Mouse (Mus musculus) liver, postnatal 0 days (tissue): ENCODE data around the gene Eid1. TPM values are rescaled to one million over a fixed set of nuclear protein-coding genes. Genes with fewer than 3 reads are reported as not detected.

ENCODE experiments used
- ATAC-seq: fragments of 200-750 bp; cut with Nextera tagmentation; 2 replicates; pipeline ENCODE4 v1.8.0; 2017; ENCODE audit warnings: mild to moderate bottlenecking, moderate library complexity
- DNase-seq: peaks from one replicate; pipeline ENCODE4 v3.0.0-alpha.2; 2016
- H3K27ac ChIP-seq: fragments of 300-500 bp; sonication (generic); 2 replicates; pipeline ENCODE4 v1.5.1; 2014; ENCODE audit warnings: antibody characterized with exemption, moderate library complexity, mild to moderate bottlenecking, low read depth
- H3K27me3 ChIP-seq: fragments of 300-500 bp; sonication (generic); 2 replicates; pipeline ENCODE4 v1.6.1; 2014; ENCODE audit warnings: low read length, control low read depth, mixed read lengths; ENCODE audit not compliant: insufficient read depth
- H3K36me3 ChIP-seq: fragments of 300-500 bp; sonication (generic); replicated peaks from 2 replicates; pipeline ENCODE4 v1.6.1; 2014; ENCODE audit warnings: mild to moderate bottlenecking, control low read depth, low read length, moderate library complexity, mixed read lengths; ENCODE audit not compliant: insufficient read depth
- H3K4me1 ChIP-seq: fragments of 300-500 bp; sonication (generic); 2 replicates; pipeline ENCODE4 v1.6.1; 2014; ENCODE audit warnings: antibody characterized with exemption, mild to moderate bottlenecking, control low read depth; ENCODE audit not compliant: insufficient read depth
- H3K4me2 ChIP-seq: fragments of 300-500 bp; sonication (generic); 2 replicates; pipeline ENCODE4 v1.6.1; 2014; ENCODE audit warnings: low read depth, mild to moderate bottlenecking, low read length, moderate library complexity, mixed read lengths
- H3K4me3 ChIP-seq: fragments of 300-500 bp; sonication (generic); 2 replicates; pipeline ENCODE4 v1.5.1; 2014; ENCODE audit warnings: low read depth, low read length
- H3K9ac ChIP-seq: fragments of 300-500 bp; sonication (generic); replicated peaks from 2 replicates; pipeline ENCODE4 v1.6.1; 2014; ENCODE audit warnings: mild to moderate bottlenecking, moderate library complexity
- H3K9me3 ChIP-seq: fragments of 300-500 bp; sonication (generic); 2 replicates; pipeline ENCODE4 v1.6.1; 2016; ENCODE audit warnings: mild to moderate bottlenecking, control low read depth, low read length, mixed read lengths
- CTCF ChIP-seq: sonication (generic); IDR thresholded peaks from 2 replicates; pipeline ENCODE4 v1.5.1; 2016; ENCODE audit warnings: antibody characterized with exemption, low read depth
- EP300 ChIP-seq: IDR thresholded peaks from 2 replicates; pipeline ENCODE4 v1.6.1; 2016; ENCODE audit warnings: antibody characterized with exemption, low read depth, mild to moderate bottlenecking
- WGBS: fragments of 180-500 bp; shearing (Covaris S2); extraction: QIAGEN DNeasy Blood & Tissue Kit; methylation state at CpG from one replicate; pipeline ENCODE4 v1.1.7; 2014; ENCODE audit not compliant: insufficient replicate concordance; 5-methylcytosine and 5-hydroxymethylcytosine counted together
- polyA plus RNA-seq: library from polyadenylated mRNA; unstranded; fragments of >200 nt; fragmentation: Nextera tagmentation; extraction: Ambion mirVana; gene quantifications from 2 replicates; pipeline ENCODE4 v1.2.1, GENCODE M21; 2015

Eid1 gene
- polyA plus RNA-seq: 27.9 and 30.7 TPM in 2 replicates

DNA sequence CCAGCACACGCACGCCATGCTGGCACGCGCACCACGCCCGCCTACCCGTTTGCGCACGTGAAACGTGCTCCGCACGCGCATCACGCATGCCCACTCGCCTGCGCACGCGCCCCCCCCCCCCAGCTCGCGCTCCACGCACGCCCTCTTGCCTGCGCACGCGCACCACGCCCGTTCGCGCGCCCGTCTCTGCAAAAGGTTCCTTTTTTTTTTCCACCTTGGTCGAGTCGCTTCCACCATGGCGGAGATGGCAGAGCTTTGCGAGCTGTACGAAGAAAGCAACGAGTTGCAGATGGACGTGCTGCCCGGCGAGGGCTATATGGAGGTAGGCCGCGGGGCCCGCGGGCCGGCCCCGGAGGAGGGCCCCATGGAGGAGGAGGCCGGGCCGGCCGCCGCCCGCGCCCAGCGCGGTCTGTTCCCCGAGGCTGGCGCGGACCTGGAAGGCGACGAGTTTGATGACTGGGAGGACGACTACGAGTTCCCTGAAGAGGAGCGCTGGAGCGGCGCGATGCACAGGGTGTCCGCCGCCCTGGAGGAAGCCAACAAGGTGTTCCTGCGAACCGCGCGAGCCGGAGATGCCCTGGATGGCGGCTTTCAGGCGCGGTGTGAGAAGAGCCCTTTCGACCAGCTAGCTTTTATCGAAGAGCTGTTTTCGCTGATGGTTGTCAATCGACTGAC, at the start of gene Eid1:
Gene Eid1, plus strand, starts transcription at position 139 of the 675 bp plus-strand sequence.
- Histone ChIP-seq H3K4me1 (peaks cover 13% of the 10 kb centered on the region), H3K27ac (peak within 1 kb of the TSS; percentile 88), H3K27me3 (no peaks in the 10 kb centered on the region), H3K9ac (peak within 1 kb of the TSS; percentile 85), H3K4me3 (peak within 1 kb of the TSS; percentile 91), H3K9me3 (no peaks in the 10 kb centered on the region), H3K4me2 (peak within 1 kb of the TSS; percentile 93), H3K36me3 (no peaks in the 10 kb centered on the region)
- TF ChIP-seq EP300 (no peak), CTCF (no peak)
- WGBS: 2% methylated on average over 58 of the region's 79 CpGs
- ATAC-seq: peak; percentile 92
- peak; percentile 90 for DNase-seq

DNA sequence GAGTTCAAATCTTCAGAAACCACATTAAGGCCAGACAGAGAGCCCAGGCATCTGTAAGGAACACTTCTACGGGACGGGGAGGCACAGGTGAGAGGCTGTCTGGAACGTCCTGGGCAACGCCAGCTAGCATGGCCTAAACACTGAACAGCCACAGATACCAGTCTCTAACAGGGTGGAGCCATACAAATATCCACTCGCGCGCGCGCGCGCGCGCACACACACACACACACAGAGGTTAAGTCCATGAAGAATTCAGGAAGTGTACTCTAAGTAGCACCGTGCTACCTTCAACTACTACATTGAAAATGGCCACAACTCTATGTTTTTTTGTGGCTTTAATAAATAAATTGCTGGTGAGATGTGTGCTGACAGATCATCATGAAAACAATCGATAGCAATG, 49.7 kb upstream of the Eid1 start:
- WGBS: 80% methylated on average over 15 of the region's 15 CpGs
- Histone ChIP-seq H3K4me2 (peak overlapping the region; percentile 85), H3K9ac (no peak overlapping the region), H3K4me1 (peaks cover 24% of the 10 kb centered on the region), H3K36me3 (peaks cover 24% of the 10 kb centered on the region), H3K4me3 (peak overlapping the region; percentile 84; the same call in 1 of the 2 replicates), H3K27ac (no peak overlapping the region; the same call in 1 of the 2 replicates), H3K9me3 (no peaks in the 10 kb centered on the region), H3K27me3 (no peaks in the 10 kb centered on the region)
- DNase-seq (peak; percentile 26), ATAC-seq (no peak)
- no peak for TF ChIP-seq EP300
- TF ChIP-seq CTCF: no peak

DNA sequence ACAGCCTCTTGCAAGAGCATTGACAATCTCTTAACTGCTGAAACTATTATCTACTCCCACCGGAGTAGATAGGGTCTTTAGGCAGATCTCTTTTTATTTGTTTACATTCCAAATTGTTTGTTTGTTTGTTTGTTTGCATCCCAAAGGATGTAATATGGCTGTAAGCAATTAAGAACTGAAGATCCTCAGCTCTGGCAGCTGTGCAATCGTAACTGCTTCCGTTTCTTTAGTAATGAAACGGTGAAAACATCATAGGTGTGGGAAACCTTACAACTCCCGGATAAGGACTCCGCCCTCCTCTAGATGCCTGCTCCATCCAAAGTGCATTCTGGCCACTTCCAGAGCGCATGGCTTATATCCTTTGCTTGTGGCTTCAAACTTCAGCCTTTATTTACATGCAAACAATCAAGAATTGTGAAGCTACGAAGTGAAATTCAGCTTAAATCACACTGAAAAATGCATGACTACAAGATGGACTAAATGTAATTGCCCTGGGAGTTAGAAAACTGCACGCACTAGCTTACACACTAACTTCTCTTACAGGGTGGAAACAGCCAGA, 48.7 kb upstream of the Eid1 start:
- H3K4me2 ChIP-seq: peak overlapping the region; percentile 85
- TF ChIP-seq CTCF (no peak), EP300 (no peak)
- 7% methylated on average over 9 of the region's 9 CpGs for WGBS
- H3K27ac ChIP-seq: peak overlapping the region; percentile 75
- H3K9me3 ChIP-seq: no peaks in the 10 kb centered on the region
- H3K36me3 ChIP-seq: peaks cover 16% of the 10 kb centered on the region
- no peak for DNase-seq
- peak overlapping the region; percentile 85 for H3K9ac ChIP-seq
- peaks cover 24% of the 10 kb centered on the region for H3K4me1 ChIP-seq
- H3K27me3 ChIP-seq: no peaks in the 10 kb centered on the region
- no peak for ATAC-seq
- peak overlapping the region; percentile 84 for H3K4me3 ChIP-seq

DNA sequence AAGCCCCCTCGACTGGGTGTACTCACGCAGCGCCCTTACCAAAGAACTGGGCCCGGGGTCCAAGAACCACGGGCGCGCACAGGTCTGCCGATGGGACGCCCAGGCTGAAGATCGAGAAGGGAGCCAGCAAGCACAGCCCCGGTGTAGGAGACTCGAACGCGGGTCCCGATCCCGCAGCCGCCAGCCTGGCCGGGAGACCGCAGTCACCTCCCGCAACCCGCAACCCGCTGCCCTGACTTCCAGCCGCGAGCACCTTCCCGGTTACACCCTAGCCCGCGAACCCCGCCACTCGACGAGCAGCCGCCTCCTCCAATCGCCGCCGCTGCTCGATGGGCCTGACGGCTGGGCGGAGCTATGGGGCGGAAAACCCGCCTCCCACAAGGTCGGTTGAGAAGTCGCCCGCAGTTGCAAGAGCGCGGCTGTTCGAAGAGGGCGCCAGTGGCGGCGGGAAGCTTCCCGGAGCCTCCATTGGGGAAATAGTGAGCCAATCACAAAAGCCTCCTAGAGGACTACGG, 48.0 kb upstream of the Eid1 start, which contains the start of gene Cep152:
Gene Cep152, minus strand, starts transcription at position 277 of the 515 bp plus-strand sequence.
- Histone ChIP-seq H3K9me3 (no peaks in the 10 kb centered on the region), H3K27me3 (no peaks in the 10 kb centered on the region), H3K27ac (peak within 1 kb of the TSS; percentile 75), H3K9ac (peak within 1 kb of the TSS; percentile 85), H3K4me3 (peak within 1 kb of the TSS; percentile 84), H3K36me3 (peaks cover 10% of the 10 kb centered on the region), H3K4me2 (peak within 1 kb of the TSS; percentile 85), H3K4me1 (peaks cover 24% of the 10 kb centered on the region)
- under 1% methylated on average over 50 of the region's 50 CpGs for WGBS
- TF ChIP-seq CTCF: peak; percentile 54
- no peak for TF ChIP-seq EP300
- DNase-seq (peak; percentile 98), ATAC-seq (peak; percentile 98)

DNA sequence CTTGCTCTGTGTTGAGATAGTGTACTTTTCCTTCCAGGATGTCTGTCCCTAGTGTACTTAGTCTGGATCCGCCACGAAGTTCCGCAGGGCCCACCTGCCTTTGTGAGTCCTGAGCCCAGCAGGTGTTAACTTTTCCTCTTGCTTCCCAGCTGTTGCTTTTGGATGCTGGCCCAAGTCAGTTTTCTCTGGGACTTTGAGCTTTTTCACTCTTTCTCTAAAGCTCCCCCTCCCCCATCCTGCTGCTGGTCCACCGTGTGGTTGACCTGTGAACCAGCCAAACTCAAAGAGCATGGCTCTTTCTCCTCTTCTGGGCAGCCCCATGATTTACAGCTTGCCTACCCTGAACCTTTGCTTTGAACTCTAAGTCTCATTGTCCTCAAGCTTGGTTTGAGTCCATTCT, 46.4 kb upstream of the Eid1 start:
- Histone ChIP-seq H3K4me2 (no peak overlapping the region), H3K9me3 (no peaks in the 10 kb centered on the region), H3K27ac (0 out of 2 replicates have a peak overlapping the region, but pooled peaks have one; percentile 12), H3K9ac (no peak overlapping the region), H3K4me3 (no peak overlapping the region), H3K36me3 (no peaks in the 10 kb centered on the region), H3K27me3 (no peaks in the 10 kb centered on the region), H3K4me1 (peaks cover 24% of the 10 kb centered on the region)
- 72% methylated on average over 4 of the region's 4 CpGs for WGBS
- peak; percentile 59 for DNase-seq
- TF ChIP-seq CTCF (no peak), EP300 (no peak)
- ATAC-seq: peak; percentile 5; the same call in 1 of the 2 replicates

DNA sequence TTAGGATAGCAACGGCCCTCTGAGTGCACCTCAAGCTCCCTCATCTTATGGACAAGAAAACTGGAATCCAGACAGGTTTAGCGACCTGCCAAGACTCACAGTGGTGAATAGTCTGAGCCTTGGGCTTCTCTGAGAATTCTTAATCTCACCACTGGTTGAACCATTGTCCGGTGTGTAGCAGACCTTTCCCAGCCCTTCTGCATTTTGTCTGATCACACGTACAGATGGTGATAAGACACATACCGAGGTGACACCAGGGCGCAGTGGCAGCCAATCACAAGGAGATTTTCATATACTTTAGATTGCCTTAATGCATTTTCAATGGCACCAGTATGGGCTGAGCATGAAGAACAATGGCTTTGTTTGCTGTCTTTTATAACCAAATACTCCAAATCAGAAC, 44.4 kb upstream of the Eid1 start:
- DNase-seq (no peak), ATAC-seq (no peak)
- Histone ChIP-seq H3K9ac (no peak overlapping the region), H3K4me3 (no peak overlapping the region), H3K36me3 (no peaks in the 10 kb centered on the region), H3K27ac (no peak overlapping the region), H3K27me3 (no peaks in the 10 kb centered on the region), H3K4me1 (peaks cover 18% of the 10 kb centered on the region), H3K9me3 (no peaks in the 10 kb centered on the region), H3K4me2 (no peak overlapping the region)
- TF ChIP-seq EP300: no peak
- TF ChIP-seq CTCF: no peak
- WGBS: 69% methylated on average over 6 of the region's 6 CpGs
